Mouse (Mus musculus) CH12.LX (cell line): ENCODE results near the gene Fndc5. TPM values are rescaled to one million over a fixed set of nuclear protein-coding genes. Genes with fewer than 3 reads are reported as not detected.

Source experiments
- DNase-seq: peaks from one replicate; pipeline ENCODE4 v3.0.0-alpha.2; 2013; ENCODE audit errors: extremely low read depth
- H3K27ac ChIP-seq: 2 replicates; pipeline ENCODE4 v1.5.1; 2012; ENCODE audit warnings: low read depth, mild to moderate bottlenecking, control low read depth, moderate library complexity; ENCODE audit not compliant: insufficient read depth
- H3K27me3 ChIP-seq: replicated peaks from 2 replicates; pipeline ENCODE3; 2012; ENCODE audit warnings: inconsistent platforms
- H3K36me3 ChIP-seq, 2 experiments: replicated peaks in 1 of 2; 2 replicates each; pipeline versions ENCODE3 to v1.6.1; 2012; ENCODE audit warnings: inconsistent platforms in 1 of 2, low read length in 1 of 2, mild to moderate bottlenecking in 1 of 2, mixed read lengths in 1 of 2, moderate library complexity in 1 of 2; ENCODE audit not compliant: control insufficient read depth in 1 of 2, insufficient read depth in 1 of 2
- H3K4me1 ChIP-seq, 2 experiments: 2 replicates each; pipeline ENCODE4 v1.6.1; 2012; ENCODE audit warnings: inconsistent platforms in 1 of 2, moderate library complexity in 1 of 2; ENCODE audit not compliant: insufficient read depth in 2 of 2, control insufficient read depth in 1 of 2
- H3K4me2 ChIP-seq: 2 replicates; pipeline ENCODE4 v1.6.1; 2012; ENCODE audit warnings: low read depth, mild to moderate bottlenecking, control low read depth; ENCODE audit not compliant: poor library complexity, insufficient read depth, severe bottlenecking
- H3K4me3 ChIP-seq, 3 experiments: fragments of 150-350 bp in 1 of 3; sonication (generic) in 1 of 3; replicated peaks in 1 of 3; 2 replicates each; pipeline versions ENCODE3 to v1.5.1; 2011 to 2012; ENCODE audit warnings: low read depth in 2 of 3, low read length in 2 of 3, mild to moderate bottlenecking in 2 of 3, moderate library complexity in 2 of 3, control low read depth in 1 of 3, improper control_type of control experiment in 1 of 3, inconsistent platforms in 1 of 3, mixed read lengths in 1 of 3; ENCODE audit not compliant: poor library complexity in 1 of 3
- H3K79me2 ChIP-seq: replicated peaks from 2 replicates; pipeline ENCODE4 v1.6.1; 2012; ENCODE audit warnings: mild to moderate bottlenecking, moderate library complexity; ENCODE audit not compliant: control insufficient read depth, poor library complexity, insufficient read depth, severe bottlenecking; ENCODE audit errors: extremely low read depth
- H3K9ac ChIP-seq: 2 replicates; pipeline ENCODE4 v1.6.1; 2012; ENCODE audit warnings: low read depth, mild to moderate bottlenecking, control low read depth, moderate library complexity; ENCODE audit not compliant: insufficient read depth
- H3K9me3 ChIP-seq: replicated peaks from 2 replicates; pipeline ENCODE3; 2012; ENCODE audit warnings: low read length, inconsistent platforms, mixed read lengths
- CHD1 ChIP-seq: IDR thresholded peaks from 2 replicates; pipeline ENCODE4 v1.6.1; 2012; ENCODE audit warnings: low read depth, low read length, improper control_type of control experiment, inconsistent platforms
- CHD2 ChIP-seq: IDR thresholded peaks from 2 replicates; pipeline ENCODE4 v1.6.1; 2011; ENCODE audit warnings: low read length, improper control_type of control experiment
- CTCF ChIP-seq, 2 experiments: IDR thresholded peaks in 1 of 2; conservative IDR thresholded peaks in 1 of 2; 2 replicates each; pipeline ENCODE4 v1.5.1; 2011 to 2012; ENCODE audit warnings: low read depth in 2 of 2, low read length in 2 of 2, improper control_type of control experiment in 1 of 2, inconsistent platforms in 1 of 2, mild to moderate bottlenecking in 1 of 2, moderate library complexity in 1 of 2
- ELF1 ChIP-seq: IDR thresholded peaks from 2 replicates; pipeline ENCODE4 v1.6.1; 2014; ENCODE audit warnings: low read depth, mild to moderate bottlenecking, inconsistent platforms, low read length, improper control_type of control experiment
- HCFC1 ChIP-seq: IDR thresholded peaks from 2 replicates; pipeline ENCODE4 v1.6.1; 2012; ENCODE audit warnings: low read depth, mild to moderate bottlenecking, inconsistent platforms, low read length, improper control_type of control experiment
- IRF4 ChIP-seq: IDR thresholded peaks from 2 replicates; pipeline ENCODE4 v1.6.1; 2014; ENCODE audit warnings: low read depth, mild to moderate bottlenecking, inconsistent platforms, low read length, improper control_type of control experiment
- JUND ChIP-seq: conservative IDR thresholded peaks from 2 replicates; pipeline ENCODE4 v1.6.1; 2011; ENCODE audit warnings: low read depth, low read length, improper control_type of control experiment
- MAFK ChIP-seq: IDR thresholded peaks from 2 replicates; pipeline ENCODE4 v1.6.1; 2011; ENCODE audit warnings: low read length, improper control_type of control experiment; ENCODE audit not compliant: insufficient replicate concordance
- MXI1 ChIP-seq: IDR thresholded peaks from 2 replicates; pipeline ENCODE4 v1.6.1; 2011; ENCODE audit warnings: mild to moderate bottlenecking, low read depth, low read length, improper control_type of control experiment
- MYC ChIP-seq: IDR thresholded peaks from 2 replicates; pipeline ENCODE4 v1.6.1; 2011; ENCODE audit warnings: low read depth, mild to moderate bottlenecking, improper control_type of control experiment, low read length
- NELFE ChIP-seq: IDR thresholded peaks from 2 replicates; pipeline ENCODE4 v1.6.1; 2011; ENCODE audit warnings: low read depth, low read length, improper control_type of control experiment
- NRF1 ChIP-seq: IDR thresholded peaks from 2 replicates; pipeline ENCODE4 v1.6.1; 2014; ENCODE audit warnings: low read depth, mild to moderate bottlenecking, inconsistent platforms, low read length, improper control_type of control experiment, moderate library complexity
- PAX5 ChIP-seq: IDR thresholded peaks from 2 replicates; pipeline ENCODE4 v1.6.1; 2012; ENCODE audit warnings: low read length, inconsistent platforms, mixed read lengths
- POLR2A ChIP-seq: IDR thresholded peaks from 2 replicates; pipeline ENCODE4 v1.6.1; 2011; ENCODE audit warnings: low read depth, mild to moderate bottlenecking, improper control_type of control experiment, low read length
- POLR2AphosphoS2 ChIP-seq: IDR thresholded peaks from 2 replicates; pipeline ENCODE4 v1.6.1; 2011; ENCODE audit warnings: low read depth, low read length, improper control_type of control experiment
- RAD21 ChIP-seq: IDR thresholded peaks from 2 replicates; pipeline ENCODE4 v1.6.1; 2011; ENCODE audit warnings: low read depth, mild to moderate bottlenecking, low read length, improper control_type of control experiment, moderate library complexity
- RCOR1 ChIP-seq: conservative IDR thresholded peaks from 2 replicates; pipeline ENCODE4 v1.6.1; 2012; ENCODE audit warnings: low read depth, mild to moderate bottlenecking, inconsistent platforms, low read length, improper control_type of control experiment
- TBP ChIP-seq: conservative IDR thresholded peaks from 2 replicates; pipeline ENCODE4 v1.6.1; 2011; ENCODE audit warnings: low read depth, low read length, improper control_type of control experiment
- TCF12 ChIP-seq: IDR thresholded peaks from 2 replicates; pipeline ENCODE4 v1.6.1; 2014; ENCODE audit warnings: low read depth, mild to moderate bottlenecking, inconsistent platforms, low read length, improper control_type of control experiment
- UBTF ChIP-seq: IDR thresholded peaks from 2 replicates; pipeline ENCODE4 v1.6.1; 2012; ENCODE audit warnings: low read depth, mild to moderate bottlenecking, inconsistent platforms, low read length, improper control_type of control experiment, moderate library complexity
- USF1 ChIP-seq: IDR thresholded peaks from 2 replicates; pipeline ENCODE4 v1.6.1; 2014; ENCODE audit warnings: low read depth, mild to moderate bottlenecking, inconsistent platforms, low read length, improper control_type of control experiment
- USF2 ChIP-seq: conservative IDR thresholded peaks from 2 replicates; pipeline ENCODE4 v1.6.1; 2011; ENCODE audit warnings: low read depth, low read length, improper control_type of control experiment
- ZC3H11A ChIP-seq: IDR thresholded peaks from 2 replicates; pipeline ENCODE4 v1.6.1; 2012; ENCODE audit warnings: low read depth, mild to moderate bottlenecking, inconsistent platforms, low read length, improper control_type of control experiment
- ZKSCAN1 ChIP-seq: IDR thresholded peaks from 2 replicates; pipeline ENCODE4 v1.6.1; 2012; ENCODE audit warnings: low read depth, inconsistent platforms, low read length, improper control_type of control experiment, borderline replicate concordance
- ZMIZ1 ChIP-seq: IDR thresholded peaks from 2 replicates; pipeline ENCODE4 v1.6.1; 2012; ENCODE audit warnings: low read depth, mild to moderate bottlenecking, inconsistent platforms, low read length, improper control_type of control experiment
- dilution Hi-C: fragments of 300-500 bp; cut with MboI; formaldehyde crosslinking; loops from 2 replicates; pipeline ENCODE4 v1.14.3; 2020; ENCODE audit warnings: low sequenced_read_pairs; ENCODE audit not compliant: extremely low pct_unique_long_range_greater_than_20kb, extremely low pct_ligation_motif_present
- in situ Hi-C: fragments of 300-500 bp; cut with MboI; formaldehyde crosslinking; loops from 3 replicates; pipeline ENCODE4 v1.14.3; 2019; ENCODE audit warnings: low sequenced_read_pairs, low pct_ligation_motif_present, low pct_unique_long_range_greater_than_20kb, mixed read lengths
- polyA plus RNA-seq: library from polyadenylated mRNA; unstranded; fragments of >175 nt; gene quantifications from 2 replicates; pipeline ENCODE4 v1.2.1, GENCODE M21; 2012; ENCODE audit warnings: low read depth; ENCODE audit not compliant: insufficient read length
- total RNA-seq, 2 experiments: library from RNA; depleted of rRNA; stranded (reverse); fragments of 300-350 nt in 1 of 2; fragments of >200 nt in 1 of 2; gene quantifications; 2 replicates each; pipeline ENCODE4 v1.2.3; 2012 to 2014

Fndc5 gene
- total and polyA plus RNA-seq, 3 experiments, result 0.17 to 0.33 TPM; not detected in 1

DNA sequence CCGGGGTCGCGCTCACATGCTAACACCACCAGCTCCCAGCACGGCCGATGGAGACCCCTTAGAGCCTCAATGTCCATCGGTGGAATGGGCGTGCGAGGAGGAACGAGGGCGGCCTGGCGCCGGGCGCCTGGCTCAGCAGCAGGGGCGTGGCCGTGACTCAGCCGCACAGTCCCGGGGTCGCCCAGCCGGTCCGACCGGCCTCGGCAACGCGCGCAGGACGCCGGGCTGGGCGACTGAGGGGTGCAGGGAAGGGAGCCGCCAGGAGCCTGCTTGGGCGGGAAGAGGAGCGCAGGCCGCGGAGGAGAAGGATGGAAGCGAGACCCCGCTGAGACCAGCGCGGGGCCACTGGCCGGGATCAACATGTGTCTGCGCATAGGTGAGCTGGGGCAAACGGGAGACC, 31.4 kb upstream of the Fndc5 start, which contains the start of gene Tmem54:
Gene Tmem54 (plus strand): TSS at position 193 of the 400 bp plus-strand sequence.
- DNase-seq, result no peak
- Histone ChIP-seq H3K27me3 (peaks cover 50% of the 10 kb centered on the region), H3K79me2 (no peaks in the 10 kb centered on the region), H3K4me2 (no peak within 1 kb of the TSS; the same call in 1 of the 2 replicates), H3K4me1 (peaks cover 0 to 8% of the 10 kb centered on the region in 2 experiments; a peak in 2 of 4 replicates), H3K27ac (no peak within 1 kb of the TSS), H3K36me3 (no peaks in the 10 kb centered on the region), H3K4me3 (no peak within 1 kb of the TSS), H3K9ac (no peak within 1 kb of the TSS), H3K9me3 (no peaks in the 10 kb centered on the region)
- dilution Hi-C loops (no loop called here), in situ Hi-C loops (no loop called here)
- TF ChIP-seq TCF12 (no peak), IRF4 (no peak), USF2 (no peak), MAFK (no peak), CHD2 (no peak), NRF1 (no peak), JUND (no peak), MXI1 (no peak), POLR2AphosphoS2 (no peak), UBTF (no peak), RCOR1 (no peak), CTCF (conservative IDR thresholded peaks at IDR 0.05 in 1 of 2, IDR thresholded peaks at IDR 0.05 in 1 of 2; ENCODE audit: low read depth in 2 of 2, low read length in 2 of 2) (no peak), ELF1 (no peak), HCFC1 (no peak), NELFE (no peak), MYC (no peak), CHD1 (no peak), ZKSCAN1 (no peak), TBP (no peak)

DNA sequence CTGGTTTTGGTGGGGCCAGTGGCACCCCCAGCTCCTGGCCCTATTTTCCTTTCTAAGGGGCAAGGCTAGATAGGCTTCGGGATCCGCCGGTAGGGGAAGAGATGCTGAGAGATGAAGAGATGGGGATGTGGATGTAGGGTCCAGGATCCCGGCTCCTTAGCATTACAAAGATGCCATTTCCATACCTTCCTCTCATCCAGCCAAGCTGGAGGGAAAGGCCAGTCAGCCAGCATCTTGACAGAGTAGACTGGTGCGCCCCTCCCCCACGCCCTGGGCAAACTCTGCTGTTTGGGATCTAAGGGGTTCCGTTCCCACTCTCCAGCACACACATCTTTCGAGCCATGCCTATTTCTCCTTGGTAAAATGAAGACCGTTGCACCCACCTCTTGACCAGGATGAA, 30.7 kb upstream of the Fndc5 start:
- H3K4me1 ChIP-seq, result peaks cover 0 to 8% of the 10 kb centered on the region in 2 experiments; a peak in 2 of 4 replicates
- H3K4me3 ChIP-seq, result no peak overlapping the region
- in situ Hi-C loops (no loop called here), dilution Hi-C loops (no loop called here)
- no peaks in the 10 kb centered on the region for H3K9me3 ChIP-seq
- H3K27me3 ChIP-seq, result peaks cover 53% of the 10 kb centered on the region
- no peaks in the 10 kb centered on the region for H3K36me3 ChIP-seq
- no peak overlapping the region for H3K4me2 ChIP-seq
- TF ChIP-seq USF1 (no peak), POLR2A (no peak), ZC3H11A (no peak), TBP (no peak), ZMIZ1 (no peak), RAD21 (no peak), ELF1 (no peak), MAFK (no peak), PAX5 (no peak)
- DNase-seq, result no peak
- H3K79me2 ChIP-seq, result no peaks in the 10 kb centered on the region
- no peak overlapping the region for H3K27ac ChIP-seq
- no peak overlapping the region for H3K9ac ChIP-seq
